Mouse (Mus musculus) liver, adult (tissue): ENCODE data around the gene Tab1.

Experiments used
- GATA4 ChIP-seq: IDR thresholded peaks from 2 replicates; pipeline ENCODE4 v1.6.1; 2014; ENCODE audit warnings: mild to moderate bottlenecking, low read length; ENCODE audit not compliant: insufficient replicate concordance

Tab1 gene

DNA sequence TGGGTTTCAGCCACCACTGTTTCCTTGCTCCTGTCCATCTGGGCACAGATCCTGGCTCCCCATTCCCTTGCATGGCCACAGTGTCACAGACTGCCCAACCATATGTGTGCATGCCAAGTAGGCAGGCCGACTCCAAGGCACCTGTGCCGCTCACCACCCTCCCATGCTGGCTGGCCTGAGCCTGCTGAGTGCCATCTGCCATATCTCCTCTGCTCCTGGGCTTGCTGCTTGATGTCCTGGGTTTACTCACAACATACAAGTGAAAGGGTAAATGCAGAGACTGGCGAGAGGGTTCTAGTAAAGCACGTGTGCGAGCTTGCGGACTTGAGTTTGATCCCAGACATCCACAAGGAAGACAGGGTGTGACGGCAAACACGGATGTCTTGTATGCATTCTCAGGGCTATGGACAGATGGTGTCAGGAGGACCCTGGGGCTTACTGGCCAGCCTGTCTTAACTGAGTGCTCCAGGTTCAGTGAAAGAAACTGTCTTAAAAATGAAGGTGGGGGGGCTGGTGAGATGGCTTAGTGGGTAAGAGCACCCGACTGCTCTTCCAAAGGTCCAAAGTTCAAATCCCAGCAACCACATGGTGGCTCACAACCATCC is 11.1 kb upstream of the Tab1 start:
- TF ChIP-seq GATA4: no peak

DNA sequence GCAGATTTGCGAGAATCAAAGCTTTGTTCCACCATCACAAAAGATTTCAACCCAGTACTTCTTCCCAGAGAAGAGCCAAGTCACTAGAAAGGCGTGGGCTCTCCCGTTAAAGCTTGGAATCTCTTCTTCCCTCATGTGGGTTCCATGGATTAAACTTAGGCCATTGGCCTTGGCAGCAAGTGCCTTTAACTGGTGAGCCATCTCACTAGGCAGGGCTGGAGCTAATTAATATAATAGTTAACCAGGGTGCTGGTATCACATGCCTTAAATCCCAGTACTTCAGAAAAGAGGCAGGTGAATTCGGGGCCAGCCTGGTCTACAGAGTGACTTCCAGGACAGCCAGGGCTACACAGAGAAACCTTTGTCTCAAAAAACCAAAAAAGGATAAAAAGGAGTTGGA is 8.3 kb upstream of the Tab1 start:
- TF ChIP-seq GATA4: no peak

DNA sequence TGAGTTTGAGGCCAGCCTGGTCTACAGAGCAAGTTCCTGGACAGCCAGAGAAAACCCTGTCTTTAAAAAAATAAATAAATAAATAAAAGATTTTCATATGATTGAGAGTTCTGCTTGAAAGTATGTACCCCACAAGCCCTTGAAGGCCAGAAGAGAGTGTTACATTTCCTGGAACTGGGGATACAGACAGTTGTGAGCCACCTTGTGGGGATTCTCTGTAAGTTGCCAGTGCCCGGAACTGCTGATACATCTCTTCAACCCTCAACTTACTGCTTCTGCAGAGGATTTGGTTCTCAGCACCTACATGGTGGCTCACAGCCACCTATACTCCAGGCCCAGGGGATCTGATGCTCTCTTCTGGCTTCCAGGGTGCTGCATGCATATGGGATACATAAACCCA is 5.7 kb upstream of the Tab1 start:
- no peak for TF ChIP-seq GATA4

DNA sequence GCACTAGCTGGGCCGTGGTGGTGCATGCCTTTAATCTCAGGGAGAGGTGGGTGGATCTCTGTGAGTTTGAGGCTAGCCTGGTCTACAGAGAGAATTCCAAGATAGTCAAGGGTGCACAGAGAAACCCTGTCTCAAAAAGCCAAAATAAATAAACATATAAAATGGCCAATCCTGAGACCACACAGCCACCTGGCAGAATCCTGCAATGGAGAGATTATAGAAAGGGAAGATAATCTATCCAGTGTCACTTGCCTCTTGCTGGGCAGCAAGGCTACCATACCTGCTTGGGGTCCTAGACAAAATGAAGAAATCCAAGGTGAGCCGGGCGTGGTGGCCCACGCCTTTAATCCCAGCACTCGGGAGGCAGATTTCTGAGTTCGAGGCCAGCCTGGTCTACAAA is 2.9 kb upstream of the Tab1 start:
- TF ChIP-seq GATA4: no peak

DNA sequence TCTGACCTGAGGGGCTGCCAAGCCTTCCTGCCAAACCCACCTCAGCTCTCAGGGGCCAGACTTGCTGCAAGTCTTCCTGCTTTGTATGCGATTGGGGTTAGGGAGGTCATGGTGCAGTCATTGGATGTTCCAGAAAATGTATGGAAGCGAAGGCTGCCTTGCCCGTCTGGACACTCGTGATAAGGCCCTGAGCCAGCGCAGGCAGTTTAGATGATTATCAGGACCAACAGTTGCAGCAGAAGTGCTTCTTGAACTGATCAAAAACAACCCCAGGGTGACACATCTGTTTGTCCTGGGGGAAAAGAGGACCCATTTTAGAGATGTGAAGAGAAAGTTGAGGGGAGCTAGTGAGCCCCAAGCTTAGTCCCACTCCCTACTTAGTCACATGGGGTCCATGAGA is 2.2 kb upstream of the Tab1 start:
- no peak for TF ChIP-seq GATA4

DNA sequence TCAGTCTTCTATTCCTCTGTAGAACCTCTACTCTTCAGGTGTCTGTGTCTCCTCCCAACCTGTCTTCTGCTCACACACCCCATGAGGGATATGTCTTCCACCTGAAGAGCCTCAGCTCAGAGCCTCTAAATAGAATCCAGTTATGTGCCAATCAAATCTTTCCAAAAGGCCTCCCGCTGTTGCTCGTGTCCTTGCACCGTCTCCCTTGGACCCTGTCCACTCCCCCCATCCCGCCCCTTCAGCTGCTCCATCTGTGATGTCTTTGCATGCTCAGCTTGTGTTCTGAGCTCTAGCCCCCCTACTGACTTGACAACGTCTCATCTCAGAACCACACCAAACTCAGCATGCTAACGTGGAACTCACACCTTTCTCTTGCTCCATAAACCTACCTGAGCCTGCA is 1.5 kb upstream of the Tab1 start:
- no peak for TF ChIP-seq GATA4

DNA sequence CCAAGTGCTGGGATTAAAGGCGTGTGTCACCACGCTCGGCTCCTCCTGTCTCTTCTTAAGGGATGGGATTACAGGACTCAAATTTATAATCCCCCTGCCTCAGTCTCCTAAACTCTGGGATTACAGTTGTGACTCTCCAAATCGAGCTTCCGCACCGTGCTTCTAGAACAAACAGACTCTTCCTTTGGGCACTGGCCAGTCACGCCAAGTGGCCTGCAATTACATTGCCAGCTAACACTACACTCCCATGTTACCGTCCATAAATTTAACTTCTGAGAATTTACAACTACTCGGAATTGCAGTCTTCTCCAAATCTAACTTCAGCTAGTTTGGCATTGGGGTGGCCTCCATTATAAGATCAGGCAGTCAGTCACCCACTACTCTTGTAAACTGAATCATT is 475 bp upstream of the Tab1 start:
- no peak for TF ChIP-seq GATA4

DNA sequence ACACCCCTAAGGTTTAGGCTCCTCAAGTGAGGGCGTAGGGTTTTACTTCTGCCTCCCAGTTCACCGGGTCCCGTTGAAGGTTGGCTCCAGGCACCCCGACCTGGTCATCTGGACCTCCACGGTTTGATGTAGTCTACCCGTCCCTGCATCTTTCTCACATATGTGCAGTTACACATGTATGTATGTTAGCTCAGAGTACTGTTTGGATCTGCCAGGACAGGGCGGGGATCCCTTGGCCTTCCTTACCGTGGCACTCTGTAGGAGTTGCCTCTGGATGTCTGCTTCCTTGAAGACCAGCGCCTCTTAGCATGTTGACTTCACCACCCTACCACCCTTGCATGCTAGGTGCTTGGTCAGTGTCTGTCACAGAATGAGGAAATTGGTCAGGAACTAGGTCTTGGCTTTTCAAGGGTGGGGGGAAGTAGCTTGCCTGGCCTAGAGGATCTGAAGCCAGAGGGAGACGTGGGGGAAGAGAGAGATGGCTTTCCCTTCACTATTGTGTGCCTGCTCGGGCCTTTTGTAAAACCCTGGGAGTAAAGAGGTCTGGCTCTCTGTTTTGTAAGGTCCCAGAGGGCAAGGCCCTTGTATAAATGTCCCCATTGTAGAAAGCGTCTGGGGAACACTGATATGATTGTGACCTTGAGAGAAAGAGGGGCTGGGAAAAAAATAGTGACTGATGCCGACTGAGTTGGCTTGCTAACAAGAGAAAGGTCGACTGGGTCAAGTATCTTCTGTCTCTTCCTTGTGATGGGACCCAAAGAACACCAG is 939 bp downstream of the Tab1 start:
- TF ChIP-seq GATA4: no peak

DNA sequence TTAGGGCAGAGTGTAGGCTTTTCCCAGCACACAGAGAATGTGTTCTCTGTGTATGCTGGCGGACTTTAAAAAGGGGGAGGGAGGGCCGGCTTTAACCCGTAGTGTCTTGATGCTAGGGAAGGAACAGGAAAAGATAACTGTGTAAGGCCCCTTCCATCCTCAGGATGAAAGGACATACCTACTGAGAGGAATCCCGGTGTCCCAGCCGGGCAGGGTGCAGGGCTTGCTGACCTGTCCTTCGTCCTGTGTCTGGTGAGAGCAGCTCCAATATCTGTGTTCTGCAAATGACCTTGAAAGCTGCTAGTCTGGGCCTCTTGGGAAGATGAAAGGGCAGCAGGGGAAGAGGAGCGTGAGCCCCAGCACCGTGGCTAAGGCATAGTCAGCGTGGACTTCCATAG is 1.5 kb downstream of the Tab1 start:
- TF ChIP-seq GATA4: no peak

DNA sequence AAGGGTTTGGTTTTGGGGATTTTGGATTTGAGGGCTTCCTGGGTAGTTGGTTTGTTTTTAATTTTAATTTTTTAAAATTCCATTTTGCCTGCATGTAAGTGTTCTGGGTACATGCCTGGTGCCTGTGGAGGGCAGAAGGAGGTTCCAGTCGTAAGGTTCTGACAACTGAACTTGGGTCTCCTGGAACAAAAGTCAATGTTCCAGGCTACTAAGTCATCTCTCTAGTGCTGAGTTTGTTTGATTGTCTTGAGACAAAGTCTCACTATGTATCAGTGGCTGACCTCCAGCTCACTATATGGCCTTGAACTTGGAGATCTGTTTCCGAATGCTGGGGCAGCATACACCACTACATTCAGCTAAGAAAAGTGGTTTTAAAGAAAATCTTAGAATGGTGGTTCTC is 2.6 kb downstream of the Tab1 start:
- TF ChIP-seq GATA4: no peak

DNA sequence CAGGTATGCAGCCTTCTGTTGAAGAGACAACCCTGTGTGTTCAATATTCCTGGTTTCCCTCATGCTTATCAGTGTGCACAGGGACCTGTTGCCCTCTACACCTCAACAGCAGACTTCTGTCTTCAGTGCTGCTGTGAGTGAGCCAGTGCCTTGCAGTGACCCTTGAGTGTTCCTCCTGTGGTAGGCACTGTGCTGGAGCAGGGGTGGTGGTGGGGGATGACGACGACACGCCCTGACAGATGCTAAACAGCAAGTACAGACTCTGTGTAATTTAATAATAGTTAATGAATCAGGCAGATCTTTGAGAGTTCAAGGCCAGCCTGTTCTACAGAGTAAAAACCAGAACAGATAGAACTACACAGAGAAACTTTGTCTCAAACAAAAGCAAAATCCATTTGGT is 3.7 kb downstream of the Tab1 start:
- no peak for TF ChIP-seq GATA4

DNA sequence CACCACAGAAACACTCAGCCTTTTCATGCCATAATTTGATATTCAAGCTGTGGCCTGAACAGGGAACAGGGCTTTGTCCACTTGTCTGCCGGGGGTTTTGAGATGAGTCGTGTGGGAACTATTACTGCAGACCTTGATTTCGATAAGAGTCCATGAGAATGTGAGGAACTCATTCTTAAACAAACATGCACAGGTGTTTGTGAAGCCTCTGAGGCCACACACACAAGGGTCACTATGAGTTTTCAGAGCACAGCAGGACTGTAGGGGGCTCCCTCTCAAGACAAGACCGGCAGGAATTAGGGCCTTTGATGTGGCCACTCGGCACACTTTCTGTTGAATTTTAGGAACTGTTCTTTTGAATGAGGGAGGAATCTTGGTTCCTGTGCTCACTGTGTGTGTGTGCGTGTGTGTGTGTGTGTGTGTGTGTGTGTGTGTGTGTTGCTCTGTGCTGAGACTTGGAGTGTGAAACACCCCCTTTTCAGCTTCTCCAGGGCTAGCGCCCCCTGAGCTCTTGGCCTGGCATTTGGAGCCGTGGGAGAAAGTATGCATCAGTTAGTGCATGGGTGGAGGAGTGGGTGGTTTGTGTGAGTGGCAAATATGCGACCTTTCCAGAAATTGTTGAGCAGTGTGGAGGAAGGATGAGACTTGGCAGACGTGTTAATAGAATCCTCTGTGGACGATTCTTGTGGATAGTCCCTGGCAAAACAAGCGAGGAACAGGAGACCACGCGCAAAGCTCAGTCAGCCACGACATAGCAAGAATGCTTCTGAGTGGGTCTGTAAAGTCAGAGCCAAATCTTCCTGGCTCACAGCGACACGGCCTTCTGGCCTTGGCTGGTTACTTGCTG is 5.2 kb downstream of the Tab1 start:
- TF ChIP-seq GATA4: no peak

DNA sequence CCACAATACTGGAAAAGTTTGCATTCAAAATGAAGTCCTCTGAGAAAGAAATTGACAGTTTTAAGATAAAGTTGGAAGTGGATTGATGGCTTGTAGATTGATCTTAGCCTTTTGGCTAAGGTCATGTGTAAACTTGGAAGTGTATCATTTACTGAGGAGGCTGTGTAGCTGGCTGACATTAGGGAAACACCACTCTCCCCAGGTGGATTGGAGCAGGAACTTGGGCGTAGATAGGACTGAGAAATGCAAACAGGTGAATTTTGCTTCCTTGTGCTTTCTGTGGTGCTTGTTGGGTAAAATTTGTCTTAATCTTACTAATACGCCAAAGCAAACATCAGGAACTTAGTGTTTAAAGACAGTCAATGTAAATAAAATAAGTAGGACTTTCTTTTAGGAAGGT is 7.4 kb downstream of the Tab1 start:
- no peak for TF ChIP-seq GATA4

DNA sequence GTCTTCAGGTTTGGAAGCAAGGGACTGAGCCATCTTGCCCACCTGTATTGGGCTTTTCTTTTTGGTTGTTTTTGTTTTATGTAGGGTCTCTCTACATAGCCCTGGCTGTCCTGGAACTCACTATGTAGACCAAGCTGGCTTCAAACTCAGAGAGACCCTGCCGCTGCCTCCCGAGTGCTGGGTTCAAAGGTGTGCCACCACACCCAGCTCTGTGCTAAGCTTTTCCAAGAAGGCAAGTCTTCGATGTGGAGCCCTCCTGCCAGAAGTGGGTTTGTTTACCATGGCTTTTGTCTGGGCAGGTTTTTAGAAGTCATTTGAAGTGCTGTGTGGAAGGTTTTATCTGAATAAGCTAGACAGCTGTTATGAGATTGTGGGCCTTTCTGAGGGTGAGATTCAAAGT is 8.0 kb downstream of the Tab1 start:
- no peak for TF ChIP-seq GATA4

DNA sequence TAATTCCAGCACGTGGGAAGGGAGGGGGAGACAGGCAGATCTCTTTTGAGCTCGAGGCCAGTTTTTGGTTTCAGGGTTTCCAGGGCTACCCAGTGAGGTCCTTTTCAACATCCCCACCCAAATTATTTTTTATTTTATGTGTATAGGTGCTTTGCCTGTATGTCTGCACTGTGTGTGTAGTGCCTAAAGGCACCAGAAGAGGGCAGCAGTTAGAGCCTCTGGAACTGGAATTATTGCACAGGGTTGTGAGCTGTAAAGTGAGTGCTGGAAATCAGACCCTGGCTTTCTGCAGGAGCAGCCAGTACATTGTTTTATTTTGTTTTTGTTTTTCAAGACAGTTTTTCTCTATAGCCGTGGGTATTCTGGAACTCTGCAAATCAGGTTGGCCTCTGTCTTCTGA is 9.2 kb downstream of the Tab1 start:
- TF ChIP-seq GATA4: no peak

DNA sequence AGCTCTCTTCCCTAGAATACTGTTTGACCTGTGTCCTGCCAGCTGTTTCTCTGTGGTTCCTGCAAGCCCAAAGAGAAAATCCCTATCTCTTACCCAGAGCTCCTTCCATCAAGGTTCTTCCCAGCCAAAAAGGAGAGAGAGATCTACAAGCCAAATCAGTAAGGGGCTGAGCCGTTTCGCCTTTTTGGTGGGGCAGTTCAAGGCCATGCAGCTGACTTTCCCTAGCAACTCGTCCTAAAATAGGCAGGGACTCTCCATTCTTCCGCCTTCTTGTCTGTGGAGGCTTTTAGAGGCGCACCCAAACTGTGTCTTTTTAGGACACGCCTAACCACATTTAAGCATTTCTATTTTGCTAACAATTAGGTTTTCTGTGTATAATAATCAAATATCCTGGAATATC is 10.8 kb downstream of the Tab1 start:
- no peak for TF ChIP-seq GATA4
